Mouse (Mus musculus) olfactory bulb, adult 2 months (tissue): ENCODE results near the gene Gm21985.

ENCODE experiments used
- CTCF ChIP-seq: fragments of 200-500 bp; IDR thresholded peaks from 2 replicates; pipeline ENCODE4 v1.5.1; 2012; ENCODE audit warnings: low read depth, mild to moderate bottlenecking, low read length, moderate library complexity; ENCODE audit not compliant: insufficient read depth
- POLR2A ChIP-seq: fragments of 200-500 bp; IDR thresholded peaks from 2 replicates; pipeline ENCODE4 v1.6.1; 2012; ENCODE audit warnings: mild to moderate bottlenecking, low read depth, low read length, moderate library complexity; ENCODE audit not compliant: insufficient read depth

DNA sequence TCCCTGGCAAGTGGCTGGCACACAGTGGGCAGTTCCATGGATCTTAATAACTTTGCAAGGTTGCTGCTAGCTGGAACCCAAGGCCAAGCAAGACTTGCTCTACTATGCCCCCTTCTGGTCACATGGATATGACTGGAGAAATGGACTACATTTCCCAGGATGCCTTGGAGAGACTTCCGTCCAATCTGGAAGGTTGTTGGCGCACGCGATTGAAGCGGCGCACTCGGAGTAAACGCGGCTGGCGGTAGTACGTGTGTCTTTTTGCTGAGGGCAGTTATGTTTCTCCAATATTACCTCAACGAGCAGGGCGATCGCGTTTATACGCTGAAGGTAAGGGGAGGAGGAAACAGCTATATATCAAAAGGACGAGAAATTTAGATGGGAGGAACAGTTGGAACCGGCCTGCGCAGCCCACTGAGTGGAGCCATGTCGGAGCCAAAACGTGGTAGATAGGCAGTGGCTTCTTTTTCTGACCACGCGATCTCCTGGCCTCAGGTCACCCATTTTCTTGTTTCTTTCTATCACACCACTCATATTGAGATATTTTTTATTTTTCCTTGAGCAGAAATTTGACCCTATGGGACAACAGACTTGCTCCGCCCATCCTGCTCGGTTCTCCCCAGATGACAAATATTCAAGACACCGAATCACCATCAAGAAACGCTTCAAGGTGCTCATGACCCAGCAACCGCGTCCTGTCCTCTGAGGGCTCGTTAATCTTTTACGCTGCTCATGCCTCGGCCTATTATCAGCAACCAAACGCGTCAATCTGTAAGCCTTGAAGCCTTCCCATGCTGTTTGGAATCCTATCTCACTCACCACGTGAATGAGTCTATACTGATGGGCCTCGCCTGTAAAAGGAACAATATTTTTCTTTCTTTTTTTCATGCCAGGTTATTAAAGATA lies 4.1 kb upstream of the Gm21985 start, which contains the start of gene Nop10:
- TF ChIP-seq POLR2A (peak; percentile 93), CTCF (no peak; the same call in 1 of the 2 replicates)
